Mouse (Mus musculus) embryonic facial prominence, embryonic 11.5 days (tissue): ENCODE data around the gene Cyp51. TPM values are rescaled to one million over a fixed set of nuclear protein-coding genes. Genes with fewer than 3 reads are reported as not detected.

Source experiments
- ATAC-seq: fragments of 200-750 bp; cut with Nextera tagmentation; replicated peaks from 2 replicates; pipeline ENCODE4 v1.8.0; 2017; ENCODE audit warnings: low read depth; ENCODE audit not compliant: insufficient number of reproducible peaks, low FRiP score, low TSS enrichment
- DNase-seq: peaks from one replicate; pipeline ENCODE4 v3.0.0-alpha.2; 2015; ENCODE audit warnings: low spot score
- H3K27ac ChIP-seq: fragments of 300-500 bp; sonication (generic); replicated peaks from 2 replicates; pipeline ENCODE4 v1.5.1; 2014; ENCODE audit warnings: mild to moderate bottlenecking, low read depth, low read length, control low read depth
- H3K27me3 ChIP-seq: fragments of 300-500 bp; sonication (generic); 2 replicates; pipeline ENCODE4 v1.6.1; 2014; ENCODE audit warnings: mild to moderate bottlenecking, low read length, moderate library complexity, mixed read lengths; ENCODE audit not compliant: control insufficient read depth, insufficient read depth
- H3K36me3 ChIP-seq: fragments of 300-500 bp; sonication (generic); replicated peaks from 2 replicates; pipeline ENCODE4 v1.6.1; 2014; ENCODE audit warnings: low read depth, mild to moderate bottlenecking, low read length, moderate library complexity, mixed read lengths; ENCODE audit not compliant: control insufficient read depth, insufficient read depth
- H3K4me1 ChIP-seq: fragments of 300-500 bp; sonication (generic); 2 replicates; pipeline ENCODE4 v1.6.1; 2014; ENCODE audit warnings: low read length, mixed read lengths; ENCODE audit not compliant: control insufficient read depth, insufficient read depth
- H3K4me2 ChIP-seq: fragments of 300-500 bp; sonication (generic); 2 replicates; pipeline ENCODE4 v1.6.1; 2014; ENCODE audit warnings: low read depth, mild to moderate bottlenecking, control low read depth, low read length, moderate library complexity
- H3K4me3 ChIP-seq: fragments of 300-500 bp; sonication (generic); 2 replicates; pipeline ENCODE4 v1.5.1; 2014; ENCODE audit warnings: low read depth, low read length, control low read depth
- H3K9ac ChIP-seq: fragments of 300-500 bp; sonication (generic); replicated peaks from 2 replicates; pipeline ENCODE4 v1.6.1; 2014; ENCODE audit warnings: mild to moderate bottlenecking, control low read depth, low read length
- H3K9me3 ChIP-seq: fragments of 300-500 bp; sonication (generic); replicated peaks from 2 replicates; pipeline ENCODE4 v1.6.1; 2016; ENCODE audit warnings: mild to moderate bottlenecking, low read length, inconsistent platforms, mixed read lengths; ENCODE audit not compliant: control insufficient read depth
- WGBS: fragments of 180-500 bp; shearing (Covaris S2); extraction: QIAGEN DNeasy Blood & Tissue Kit; methylation state at CpG from one replicate; pipeline ENCODE4 v1.1.7; 2014; 5-methylcytosine and 5-hydroxymethylcytosine counted together
- polyA plus RNA-seq: library from polyadenylated mRNA; unstranded; fragments of >200 nt; fragmentation: Nextera tagmentation; extraction: Ambion mirVana; gene quantifications from 2 replicates; pipeline ENCODE4 v1.2.1, GENCODE M21; 2014

The Cyp51 gene
- polyA plus RNA-seq, 1 experiment from 2014 or later, result 142 TPM

DNA sequence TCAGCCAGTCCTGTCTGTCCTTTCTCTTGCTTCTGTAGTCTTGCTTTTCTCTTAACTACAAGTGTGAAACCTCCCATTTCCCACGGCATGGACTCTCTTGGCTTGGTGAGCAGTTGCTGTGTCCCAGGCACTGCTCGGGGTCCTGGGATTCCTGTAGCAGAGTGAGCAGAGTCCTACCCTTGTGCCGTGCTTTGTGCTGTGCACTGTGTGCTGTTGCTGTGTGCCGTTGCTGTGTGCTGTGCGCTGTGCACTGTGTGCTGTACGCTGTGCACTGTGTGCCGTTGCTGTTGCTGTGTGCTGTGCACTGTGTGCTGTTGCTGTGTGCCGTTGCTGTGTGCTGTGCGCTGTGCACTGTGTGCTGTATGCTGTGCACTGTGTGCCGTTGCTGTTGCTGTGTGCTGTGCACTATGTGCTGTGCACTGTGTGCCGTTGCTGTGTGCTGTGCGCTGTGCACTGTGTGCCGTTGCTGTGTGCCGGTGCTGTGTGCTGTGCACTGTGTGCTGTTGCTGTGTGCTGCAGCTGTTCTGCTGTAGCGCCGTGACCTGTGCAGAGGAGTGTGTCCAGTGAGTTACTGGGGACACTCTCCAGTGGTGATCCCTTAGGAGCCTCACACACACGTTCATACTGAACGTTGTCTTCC lies 38.0 kb downstream of the Cyp51 start:
- Histone ChIP-seq H3K9me3 (no peaks in the 10 kb centered on the region), H3K9ac (no peak overlapping the region), H3K4me1 (no peaks in the 10 kb centered on the region), H3K27ac (no peak overlapping the region), H3K4me2 (no peak overlapping the region), H3K36me3 (peaks cover 4% of the 10 kb centered on the region), H3K4me3 (no peak overlapping the region), H3K27me3 (no peaks in the 10 kb centered on the region)
- DNase-seq (no peak), ATAC-seq (no peak)
- 93% methylated on average over 18 of the region's 18 CpGs for WGBS

DNA sequence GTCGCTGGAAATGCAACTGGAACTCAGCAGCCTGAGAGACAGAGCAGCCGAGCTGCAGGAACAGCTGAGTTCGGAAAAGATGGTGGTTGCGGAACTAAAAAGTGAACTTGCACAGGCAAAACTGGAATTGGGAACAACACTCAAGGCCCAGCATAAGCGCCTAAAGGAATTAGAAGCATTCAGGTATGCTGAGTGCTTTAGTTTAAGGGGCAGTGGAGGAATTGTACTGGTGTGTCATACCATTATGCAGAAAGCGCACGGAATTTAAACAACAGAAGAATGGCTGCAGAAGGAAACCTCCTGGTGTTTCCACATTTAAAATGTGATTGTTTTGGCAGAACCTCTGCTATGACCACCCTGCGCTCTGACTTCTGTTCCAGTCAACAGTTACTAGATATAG lies 44.2 kb downstream of the Cyp51 start:
- no peak for ATAC-seq
- no peak overlapping the region for H3K4me2 ChIP-seq
- no peaks in the 10 kb centered on the region for H3K27me3 ChIP-seq
- no peaks in the 10 kb centered on the region for H3K9me3 ChIP-seq
- 95% methylated on average over 8 of the region's 8 CpGs for WGBS
- H3K27ac ChIP-seq, result no peak overlapping the region
- DNase-seq, result no peak
- no peak overlapping the region for H3K4me3 ChIP-seq
- H3K4me1 ChIP-seq, result no peaks in the 10 kb centered on the region
- peaks cover 2% of the 10 kb centered on the region for H3K36me3 ChIP-seq
- no peak overlapping the region for H3K9ac ChIP-seq

DNA sequence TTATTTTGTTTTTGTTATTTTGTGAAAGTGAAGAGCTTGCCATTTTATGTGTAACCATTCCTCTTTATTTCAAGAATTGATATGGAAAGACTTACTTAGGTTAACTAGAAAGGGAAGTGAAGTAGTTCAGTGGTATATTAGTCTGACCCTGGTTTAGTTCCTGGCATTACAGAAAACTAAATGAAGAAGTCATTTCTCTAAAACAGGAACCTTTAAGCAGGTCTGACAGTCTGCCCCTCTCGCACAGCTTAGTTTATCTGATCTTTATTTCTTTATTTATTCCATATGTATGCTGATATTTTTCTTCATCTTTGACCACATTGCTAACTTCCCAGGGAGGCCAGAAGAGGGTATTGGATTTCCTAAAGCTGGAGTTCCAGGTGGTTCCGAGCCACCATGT lies 63.6 kb downstream of the Cyp51 start:
- no peaks in the 10 kb centered on the region for H3K27me3 ChIP-seq
- H3K36me3 ChIP-seq, result no peaks in the 10 kb centered on the region

DNA sequence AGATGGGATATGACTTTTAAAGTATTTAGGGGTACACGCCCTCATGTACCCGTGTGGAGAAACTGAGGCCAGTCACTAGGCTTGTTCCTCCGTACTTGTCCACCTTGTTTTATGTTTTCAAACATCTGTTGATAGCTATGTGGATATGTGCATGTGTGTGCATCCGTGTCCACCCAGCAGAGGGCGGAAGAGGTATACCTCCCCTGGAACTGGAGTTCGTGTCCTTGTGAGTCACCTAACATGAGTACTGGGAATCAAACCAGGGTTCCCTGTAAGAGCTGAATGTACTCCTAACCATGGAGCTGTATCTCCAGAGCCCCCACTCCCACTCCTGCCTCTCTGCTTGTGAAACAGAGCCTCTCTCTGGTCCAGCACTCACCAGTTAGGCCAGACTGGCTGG lies 64.2 kb downstream of the Cyp51 start:
- H3K27ac ChIP-seq, result no peak overlapping the region
- ATAC-seq, result no peak
- no peak overlapping the region for H3K9ac ChIP-seq
- WGBS, result 86% methylated on average over 6 of the region's 6 CpGs
- DNase-seq, result no peak
- no peaks in the 10 kb centered on the region for H3K27me3 ChIP-seq
- no peak overlapping the region for H3K4me2 ChIP-seq
- no peaks in the 10 kb centered on the region; the same call in 1 of the 2 replicates for H3K36me3 ChIP-seq
- no peaks in the 10 kb centered on the region for H3K9me3 ChIP-seq
- no peak overlapping the region for H3K4me3 ChIP-seq
- no peaks in the 10 kb centered on the region for H3K4me1 ChIP-seq

More for the DNA sequence above, 63.6 kb downstream of the Cyp51 start:
- Histone ChIP-seq H3K4me1 (no peaks in the 10 kb centered on the region), H3K4me3 (no peak overlapping the region), H3K4me2 (no peak overlapping the region), H3K27ac (no peak overlapping the region), H3K9me3 (no peaks in the 10 kb centered on the region), H3K9ac (no peak overlapping the region)
- DNase-seq (no peak), ATAC-seq (no peak)
- WGBS, result 80% methylated on average over 2 of the region's 2 CpGs

DNA sequence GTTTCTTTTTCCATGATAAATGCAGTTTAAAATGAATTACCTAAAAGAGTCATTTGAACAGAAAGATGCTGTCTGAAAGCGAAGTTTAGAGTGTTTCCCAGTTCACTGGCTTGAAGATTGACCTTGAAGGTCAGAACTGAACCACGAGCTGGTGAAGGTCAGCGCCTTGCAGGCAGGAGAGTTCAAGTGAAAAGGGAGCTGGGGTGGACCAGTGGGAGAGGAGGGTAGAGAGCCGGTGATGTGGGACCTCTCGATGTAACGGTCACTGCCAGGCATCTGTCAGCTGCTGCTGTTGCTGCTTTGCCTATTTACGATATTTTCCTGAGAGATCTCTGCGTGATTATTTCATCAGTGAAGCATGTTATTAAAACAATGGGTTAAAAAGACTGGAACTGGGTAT lies 65.2 kb downstream of the Cyp51 start:
- no peak overlapping the region for H3K27ac ChIP-seq
- no peaks in the 10 kb centered on the region for H3K9me3 ChIP-seq
- 84% methylated on average over 8 of the region's 8 CpGs for WGBS
- ATAC-seq (no peak), DNase-seq (no peak)
- no peak overlapping the region for H3K4me2 ChIP-seq
- H3K36me3 ChIP-seq, result no peaks in the 10 kb centered on the region; the same call in 1 of the 2 replicates
- no peaks in the 10 kb centered on the region for H3K27me3 ChIP-seq
- no peak overlapping the region for H3K9ac ChIP-seq
- H3K4me3 ChIP-seq, result no peak overlapping the region
- H3K4me1 ChIP-seq, result no peaks in the 10 kb centered on the region

DNA sequence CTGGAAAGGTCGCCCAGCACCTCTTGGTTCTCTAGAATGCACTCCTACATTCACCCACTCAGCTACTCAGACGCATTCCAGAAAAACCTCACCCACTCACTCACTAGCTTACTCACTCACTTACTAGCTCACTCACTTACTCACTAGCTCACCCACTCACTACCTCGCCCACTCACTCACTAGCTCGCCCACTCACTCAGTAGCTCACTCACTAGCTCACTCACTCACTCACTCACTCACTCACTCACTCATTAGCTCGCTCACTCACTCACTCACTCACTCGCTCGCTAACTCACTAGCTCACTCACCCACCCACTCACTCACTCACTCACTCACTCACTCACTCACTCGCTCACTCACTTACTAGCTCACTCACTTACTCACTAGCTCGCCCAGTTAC lies 67.9 kb downstream of the Cyp51 start:
- no peaks in the 10 kb centered on the region for H3K4me1 ChIP-seq
- no peak overlapping the region for H3K9ac ChIP-seq
- H3K4me3 ChIP-seq, result no peak overlapping the region
- ATAC-seq, result no peak
- H3K36me3 ChIP-seq, result no peaks in the 10 kb centered on the region; the same call in 1 of the 2 replicates
- DNase-seq, result no peak
- no peak overlapping the region for H3K4me2 ChIP-seq
- 92% methylated on average over 9 of the region's 9 CpGs for WGBS
- no peak overlapping the region for H3K27ac ChIP-seq
- H3K9me3 ChIP-seq, result no peaks in the 10 kb centered on the region
- H3K27me3 ChIP-seq, result no peaks in the 10 kb centered on the region

DNA sequence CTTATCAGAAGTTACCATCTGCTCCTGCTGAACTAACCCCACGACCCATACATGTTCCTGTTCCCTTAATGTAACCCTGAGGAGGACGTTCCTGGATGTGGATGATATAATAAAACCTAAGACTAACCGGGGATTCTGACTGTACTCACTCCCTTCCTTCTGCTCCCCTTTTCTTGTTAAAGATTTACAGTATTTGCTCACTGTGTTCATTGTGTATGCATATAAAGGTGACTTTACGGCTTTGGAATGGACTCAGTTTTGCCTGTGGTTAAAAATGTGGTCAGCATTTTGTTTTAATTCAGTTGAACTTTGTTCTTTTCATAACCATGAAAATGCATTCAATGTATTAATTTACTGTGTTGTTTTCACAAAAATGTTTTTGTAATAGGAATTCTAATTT lies 72.7 kb downstream of the Cyp51 start:
- Histone ChIP-seq H3K4me2 (no peak overlapping the region), H3K9me3 (no peaks in the 10 kb centered on the region), H3K27me3 (no peaks in the 10 kb centered on the region), H3K9ac (no peak overlapping the region), H3K4me3 (no peak overlapping the region), H3K36me3 (no peaks in the 10 kb centered on the region; the same call in 1 of the 2 replicates), H3K27ac (no peak overlapping the region), H3K4me1 (no peaks in the 10 kb centered on the region)
- WGBS, result 88% methylated on average over 4 of the region's 4 CpGs
- ATAC-seq (no peak), DNase-seq (no peak)
